Mouse (Mus musculus): ENCODE data around the gene Sqstm1. TPM values are rescaled to one million over a fixed set of nuclear protein-coding genes. Genes with fewer than 3 reads are reported as not detected.

Gene Sqstm1
- 100 to 1,000 TPM; 356 to 381 TPM for total RNA-seq (2021)

- intact Hi-C loops (cut with DNase I): no loop called here
- DNase-seq (ENCODE audit: extremely low spot score in 1 of 2, low spot score in 2 of 2): peak; percentile 66 to 84
Observed at GRCm38 (mm10) chr11:50210505-50211151, at the start of gene Sqstm1, which contains the start of gene Mgat4b. Sqstm1 (minus strand) TSS chr11:50210827. Mgat4b (plus strand) TSS chr11:50210890.

GRCm38 (mm10) chr11:50258310-50258709 lies 47.7 kb upstream of the Sqstm1 start:
- DNase-seq (ENCODE audit: extremely low spot score in 1 of 2, low spot score in 2 of 2): no peak
- intact Hi-C loops (cut with DNase I): no loop called here

GRCm38 (mm10) chr11:50256615-50257014 lies 46.0 kb upstream of the Sqstm1 start:
- DNase-seq (ENCODE audit: extremely low spot score in 1 of 2, low spot score in 2 of 2): no peak
- intact Hi-C loops (cut with DNase I): no loop called here

DNA sequence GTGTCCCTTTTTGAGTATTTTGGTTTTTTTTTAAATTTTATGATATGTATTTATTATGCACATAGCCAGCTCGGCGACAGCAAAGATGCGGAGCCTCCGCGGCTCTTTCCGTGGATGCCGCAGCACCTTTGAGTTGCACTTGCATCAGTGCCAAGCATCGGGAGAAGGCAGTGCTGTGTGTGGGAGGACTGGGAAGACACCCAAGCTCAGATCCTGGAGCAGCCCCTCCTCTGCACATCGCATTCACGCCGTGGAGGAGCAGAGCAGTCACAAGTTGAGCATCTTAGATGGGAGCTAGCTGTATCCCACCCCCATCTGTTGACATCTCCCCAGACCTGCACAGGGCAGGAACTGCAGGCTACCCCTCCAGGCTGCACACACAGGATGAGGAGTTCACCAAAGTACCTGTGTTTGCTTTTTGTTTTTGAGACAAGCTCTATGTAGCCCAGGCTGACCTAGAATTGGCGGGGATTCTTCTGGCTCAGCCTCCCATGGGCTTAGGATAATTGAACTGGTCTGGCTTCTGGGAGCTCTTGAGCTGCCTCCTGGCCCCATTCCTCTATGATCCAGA lies 43.5 kb upstream of the Sqstm1 start:
- intact Hi-C loops (cut with DNase I): no loop called here
- peak; percentile 74 to 80 for DNase-seq (ENCODE audit: extremely low spot score in 1 of 2, low spot score in 2 of 2)

DNA sequence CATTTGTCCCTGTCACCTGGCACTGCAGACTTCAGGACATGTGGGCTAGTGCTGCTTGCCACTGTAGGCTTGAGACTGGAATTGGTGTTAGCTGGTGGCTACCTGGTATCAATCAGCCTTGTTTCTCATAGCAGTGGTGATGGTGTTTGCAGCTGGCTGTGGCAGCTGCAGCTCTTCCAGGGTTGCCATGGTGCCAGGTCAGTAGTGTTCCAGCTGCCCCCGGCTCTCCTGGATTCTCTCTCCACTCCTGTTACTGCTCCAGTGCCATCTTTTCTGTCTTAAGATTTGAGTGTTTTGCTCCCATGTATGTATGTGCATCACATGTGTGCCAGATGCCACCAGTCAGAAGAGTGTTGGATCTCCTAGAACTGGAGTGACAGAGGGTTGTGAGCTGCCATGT lies 42.8 kb upstream of the Sqstm1 start:
- intact Hi-C loops (cut with DNase I): no loop called here
- peak in 1 of 2 experiments; percentile 13 for DNase-seq (ENCODE audit: extremely low spot score in 1 of 2, low spot score in 2 of 2)

DNA sequence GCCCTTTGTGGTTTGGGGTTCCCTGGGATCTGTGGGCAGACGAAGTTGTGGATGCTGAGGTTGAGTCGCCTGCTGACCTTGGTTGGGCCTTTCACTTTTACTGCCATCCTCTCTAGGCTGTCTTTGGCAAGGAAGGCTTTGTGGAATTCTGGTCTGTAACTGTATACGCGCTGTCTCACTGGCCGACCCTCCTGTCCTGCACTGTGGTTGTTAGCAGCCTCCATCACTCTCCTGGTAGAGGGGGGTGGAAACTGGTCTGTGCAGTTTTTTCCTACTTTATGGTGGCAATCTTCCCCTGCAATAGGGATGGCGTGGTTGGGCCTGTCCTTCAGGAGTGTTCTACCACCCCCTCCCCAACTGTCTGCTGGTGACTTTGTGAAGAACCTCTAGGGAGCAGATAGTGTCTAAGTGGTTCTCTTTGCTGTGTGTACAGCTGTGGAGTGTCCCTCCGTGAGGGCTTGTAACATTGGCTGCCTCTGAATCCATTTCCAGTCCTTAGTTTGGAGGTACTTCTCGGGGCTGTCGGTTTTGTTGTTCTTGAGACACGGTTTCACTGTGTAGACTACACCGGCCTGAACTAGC lies 42.1 kb upstream of the Sqstm1 start:
- intact Hi-C loops (cut with DNase I): no loop called here
- no peak for DNase-seq (ENCODE audit: extremely low spot score in 1 of 2, low spot score in 2 of 2)

DNA sequence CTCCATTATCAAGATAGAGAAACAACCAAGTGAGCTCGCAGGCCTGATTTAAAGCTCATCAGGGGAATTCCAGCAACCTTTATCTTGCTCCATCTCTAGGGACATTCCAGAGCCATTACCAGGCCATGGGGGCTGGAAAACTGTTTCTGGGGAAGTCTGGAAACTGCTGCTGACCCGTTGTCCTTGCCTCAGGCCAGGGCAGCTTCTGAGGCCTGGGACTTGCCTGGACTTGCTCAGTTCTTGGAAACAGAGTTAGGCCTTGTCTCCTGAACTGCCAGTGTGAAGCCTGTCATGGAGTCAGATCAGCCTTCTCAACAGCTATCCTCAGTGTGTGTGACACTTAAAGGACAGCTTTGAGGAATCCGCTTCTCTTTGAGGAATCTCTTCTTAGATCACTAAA lies 41.5 kb upstream of the Sqstm1 start:
- intact Hi-C loops (cut with DNase I): no loop called here

DNA sequence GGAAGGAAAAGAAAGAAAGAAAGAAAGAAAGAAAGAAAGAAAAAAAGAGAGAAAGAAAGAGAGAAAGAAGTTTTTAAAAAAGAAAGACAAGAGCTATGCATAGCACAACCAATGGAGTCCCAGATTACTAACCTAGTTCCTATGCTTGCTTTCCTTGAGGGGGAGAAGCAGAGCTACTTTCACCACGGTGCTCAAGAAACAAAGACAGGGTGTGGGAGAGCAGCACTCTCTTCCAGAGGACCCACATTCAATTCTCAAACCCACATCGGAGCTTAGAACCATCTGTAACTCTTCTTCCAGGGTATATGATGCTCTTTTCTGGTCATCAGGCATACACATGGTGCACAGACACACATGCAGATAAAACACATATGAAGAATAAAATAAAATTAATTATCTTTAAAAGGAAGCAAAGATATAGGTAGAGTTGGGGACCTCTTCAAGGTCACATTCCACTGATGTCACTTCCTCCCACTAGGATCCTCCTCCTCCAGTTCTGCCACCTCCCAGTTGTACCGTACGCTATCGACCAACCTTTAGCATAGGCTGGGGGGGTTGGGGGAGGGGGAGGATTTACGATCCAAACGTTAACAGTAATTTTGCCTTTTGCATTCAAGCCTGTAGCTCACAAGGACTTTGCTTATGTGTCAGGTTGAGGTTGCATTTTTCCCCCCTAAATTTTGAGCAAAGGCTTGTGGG lies 38.0 kb upstream of the Sqstm1 start:
- DNase-seq (ENCODE audit: extremely low spot score in 1 of 2, low spot score in 2 of 2): no peak
- intact Hi-C loops (cut with DNase I): no loop called here

More for the DNA sequence above, 41.5 kb upstream of the Sqstm1 start:
- peak in 1 of 2 experiments; percentile 16 for DNase-seq (ENCODE audit: extremely low spot score in 1 of 2, low spot score in 2 of 2)

DNA sequence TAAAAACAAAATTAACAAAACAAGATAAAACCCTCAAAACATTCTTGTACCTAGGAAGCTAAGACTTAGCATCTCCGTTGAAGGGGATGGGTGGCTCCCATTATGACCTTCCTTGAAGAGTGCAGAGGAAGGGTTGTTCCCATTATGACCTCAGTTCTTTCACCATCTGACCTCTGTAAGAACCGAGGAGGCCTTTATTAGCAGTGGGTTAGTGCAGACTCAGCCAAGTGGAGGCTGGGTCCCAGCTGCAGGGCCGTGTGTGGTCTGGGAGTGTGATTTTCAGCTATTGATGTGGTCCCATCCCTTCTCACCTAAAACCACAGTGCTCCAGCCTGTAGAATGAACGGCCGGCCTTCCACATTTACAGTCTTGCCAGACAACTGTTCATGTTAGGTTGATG lies 34.6 kb upstream of the Sqstm1 start:
- DNase-seq (ENCODE audit: extremely low spot score in 1 of 2, low spot score in 2 of 2): peak in 1 of 2 experiments; percentile 15
- intact Hi-C loops (cut with DNase I): no loop called here

DNA sequence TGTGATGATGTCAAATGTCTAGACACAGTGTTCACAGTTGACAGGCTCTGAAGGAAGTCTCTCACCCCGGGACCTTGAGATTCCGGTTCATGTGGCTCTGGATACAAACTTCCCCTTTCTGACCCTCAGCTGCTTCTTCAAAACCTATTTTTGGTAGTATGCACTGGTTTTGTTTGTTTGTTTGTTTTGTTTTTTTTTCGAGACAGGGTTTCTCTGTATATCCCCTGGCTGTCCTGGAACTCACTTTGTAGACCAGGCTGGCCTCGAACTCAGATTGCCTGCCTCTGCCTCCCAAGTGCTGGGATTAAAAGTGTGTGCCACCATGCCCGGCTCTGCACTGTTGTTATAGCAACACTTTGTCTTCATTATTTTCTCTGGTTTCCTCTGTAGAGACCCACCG lies 33.3 kb upstream of the Sqstm1 start:
- peak in 1 of 2 experiments; percentile 13 for DNase-seq (ENCODE audit: extremely low spot score in 1 of 2, low spot score in 2 of 2)
- intact Hi-C loops (cut with DNase I): no loop called here

DNA sequence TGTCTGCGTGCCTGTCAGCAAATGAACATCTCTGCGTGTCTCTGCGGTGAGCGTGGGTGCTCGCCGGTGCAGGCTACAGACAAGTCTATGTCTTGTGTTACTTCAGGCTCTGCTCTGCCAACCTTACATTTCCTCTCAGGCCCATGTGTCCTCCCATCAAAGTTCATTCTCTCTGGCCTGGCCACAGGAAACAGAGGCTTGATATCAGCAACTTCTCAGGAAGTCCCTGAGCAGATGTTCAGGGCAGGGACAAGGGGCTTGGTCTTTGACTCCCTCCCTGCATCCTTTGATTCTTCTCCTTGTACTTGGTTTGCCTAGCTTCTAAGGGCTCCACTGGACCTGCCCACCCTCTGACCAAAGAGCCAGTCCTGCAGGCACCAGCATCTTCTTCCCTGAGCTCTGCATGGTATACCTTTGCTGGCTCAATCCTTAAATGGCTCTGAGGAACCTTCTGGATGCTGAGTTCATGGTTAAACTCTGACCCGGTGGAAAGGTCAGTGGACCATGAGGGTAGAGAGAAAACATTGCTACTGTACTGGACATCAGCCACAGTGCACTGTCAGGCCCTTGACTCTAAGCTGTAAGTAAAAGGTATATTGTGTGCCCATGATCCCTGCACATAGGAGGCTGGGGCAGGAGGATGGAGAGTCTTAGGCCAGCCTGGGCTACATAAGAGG lies 29.7 kb upstream of the Sqstm1 start:
- DNase-seq (ENCODE audit: extremely low spot score in 1 of 2, low spot score in 2 of 2): peak in 1 of 2 experiments; percentile 32
- intact Hi-C loops (cut with DNase I): no loop called here

- peak in 1 of 2 experiments; percentile 22 for DNase-seq (ENCODE audit: extremely low spot score in 1 of 2, low spot score in 2 of 2)
- intact Hi-C loops (cut with DNase I): no loop called here
Observed at GRCm38 (mm10) chr11:50238821-50239791, 28.5 kb upstream of the Sqstm1 start.

GRCm38 (mm10) chr11:50238324-50238723 lies 27.7 kb upstream of the Sqstm1 start, which contains the start of gene Ltc4s:
Ltc4s (minus strand) TSS chr11:50238616.
- DNase-seq (ENCODE audit: extremely low spot score in 1 of 2, low spot score in 2 of 2): peak in 1 of 2 experiments; percentile 73
- intact Hi-C loops (cut with DNase I): no loop called here

DNA sequence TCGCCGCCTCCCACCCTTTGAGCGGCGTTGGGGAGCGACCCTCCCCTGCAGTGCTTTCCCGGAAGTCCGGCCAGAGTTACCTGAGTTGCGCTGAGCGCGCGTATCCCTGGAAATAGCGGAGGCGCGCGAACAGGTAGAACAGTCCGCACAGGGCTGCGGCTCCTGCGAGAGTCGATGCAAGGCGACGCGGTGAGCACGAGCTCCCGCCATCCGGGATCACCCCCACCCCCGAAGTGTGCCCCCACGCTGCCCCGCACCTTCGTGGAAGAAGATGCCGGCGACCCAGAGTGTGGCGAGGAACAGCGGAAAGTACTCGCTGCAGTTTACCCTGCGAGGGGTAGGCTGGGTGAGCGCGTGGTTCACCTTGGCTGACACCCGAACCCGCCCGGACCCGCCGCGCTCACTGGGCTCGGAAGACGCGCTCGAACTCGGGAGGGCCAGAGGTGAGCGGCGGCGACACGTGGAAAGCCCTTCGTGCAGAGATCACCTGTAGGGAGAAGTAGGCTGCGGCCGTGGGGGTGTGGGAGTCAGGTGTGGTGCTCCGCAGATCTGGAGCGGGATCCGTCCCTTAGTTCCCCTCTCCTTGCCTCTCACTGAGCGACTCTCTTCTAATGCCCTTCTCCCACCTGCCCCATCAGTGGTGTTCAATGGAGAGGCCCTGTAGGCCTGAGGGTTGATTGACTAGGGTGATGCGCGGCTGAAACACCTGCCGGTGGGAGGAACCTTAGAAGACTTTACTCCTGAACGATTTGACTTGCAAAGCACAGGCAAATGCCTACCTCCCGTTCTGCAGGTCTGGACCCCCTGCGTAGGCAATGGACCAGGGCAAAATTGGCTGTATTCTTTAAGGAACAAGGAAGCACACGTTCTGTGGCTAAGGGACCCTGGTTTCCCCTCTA lies 26.6 kb upstream of the Sqstm1 start:
- intact Hi-C loops (cut with DNase I): no loop called here

DNA sequence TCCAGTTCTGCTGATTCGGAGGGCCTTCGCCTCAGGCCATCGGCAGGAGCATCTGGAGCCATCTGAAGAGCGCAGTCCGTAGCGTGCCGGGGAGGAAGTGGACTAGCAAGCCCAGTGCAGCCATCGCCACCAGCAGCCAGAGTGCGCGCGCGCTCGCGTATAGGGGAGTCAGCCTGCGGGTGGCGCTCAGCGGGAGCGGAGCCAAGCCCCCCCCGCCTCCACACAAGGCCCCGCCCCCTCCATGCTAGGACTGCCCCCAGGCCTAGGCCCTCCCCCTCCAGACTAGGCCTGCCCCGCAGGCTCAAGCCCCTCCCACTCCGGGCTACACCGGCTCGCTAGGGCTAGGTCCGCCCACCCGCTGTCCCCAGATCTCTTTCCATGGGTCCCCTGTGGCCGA lies 25.9 kb upstream of the Sqstm1 start:
- DNase-seq (ENCODE audit: extremely low spot score in 1 of 2, low spot score in 2 of 2): peak; percentile 75 to 93
- intact Hi-C loops (cut with DNase I): no loop called here

More for the DNA sequence above, 26.6 kb upstream of the Sqstm1 start:
- peak in 1 of 2 experiments; percentile 57 for DNase-seq (ENCODE audit: extremely low spot score in 1 of 2, low spot score in 2 of 2)

DNA sequence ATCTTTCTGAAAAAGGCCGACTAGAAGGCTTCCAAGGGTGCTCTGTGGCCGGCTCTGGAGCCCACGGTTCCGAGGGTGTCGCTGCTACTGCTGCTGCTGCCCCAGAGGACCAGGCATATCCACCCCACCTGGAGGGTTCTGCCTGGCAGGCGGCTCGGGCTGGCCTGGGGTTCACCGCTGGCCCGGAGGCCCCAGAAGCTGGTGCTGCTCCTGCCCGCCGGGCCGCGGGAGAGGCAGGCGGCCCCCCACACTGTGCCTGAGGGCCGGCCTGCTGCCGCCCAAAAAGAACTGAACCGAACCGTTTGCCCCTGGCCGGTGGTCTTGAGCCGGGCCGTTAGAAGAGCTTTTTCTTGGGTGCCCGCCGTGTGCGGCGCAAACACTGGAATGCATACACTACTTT lies 24.0 kb upstream of the Sqstm1 start:
- intact Hi-C loops (cut with DNase I): loop anchor here (5.0 kb wide), 1 partner anchor 58 kb away; the partner anchor contains the start of gene Maml1
- no peak for DNase-seq (ENCODE audit: extremely low spot score in 1 of 2, low spot score in 2 of 2)

DNA sequence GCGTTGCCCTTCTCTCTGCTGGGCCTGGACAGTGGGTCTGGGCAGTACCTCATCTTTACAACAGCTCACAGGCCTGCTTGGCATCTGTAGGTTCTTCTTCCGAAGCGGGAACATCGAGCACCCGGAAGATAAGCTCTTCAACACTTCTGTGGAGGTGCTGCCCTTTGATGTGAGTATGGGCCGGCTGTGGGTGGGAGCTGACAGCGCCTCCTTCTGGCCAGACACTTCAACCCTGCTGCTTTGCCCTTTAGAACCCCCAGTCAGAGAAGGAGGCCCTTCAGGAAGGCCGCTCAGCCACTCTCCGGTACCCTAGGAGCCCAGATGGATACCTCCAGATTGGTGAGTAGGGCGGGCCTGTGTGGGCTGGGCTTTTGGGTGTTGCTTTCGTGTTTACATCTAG lies 23.4 kb upstream of the Sqstm1 start:
- no peak for DNase-seq (ENCODE audit: extremely low spot score in 1 of 2, low spot score in 2 of 2)
- intact Hi-C loops (cut with DNase I): loop anchor here (5.0 kb wide), 1 partner anchor 58 kb away; the partner anchor contains the start of gene Maml1
